Mouse (Mus musculus) embryonic facial prominence, embryonic 12.5 days (tissue): ENCODE results near the gene Spag4. TPM values are rescaled to one million over a fixed set of nuclear protein-coding genes. Genes with fewer than 3 reads are reported as not detected.

ENCODE experiments used
- ATAC-seq: fragments of 200-750 bp; cut with Nextera tagmentation; 2 replicates; pipeline ENCODE4 v1.8.0; 2017; ENCODE audit not compliant: insufficient number of reproducible peaks, insufficient read depth, low FRiP score, low TSS enrichment
- H3K27ac ChIP-seq: fragments of 300-500 bp; sonication (generic); 2 replicates; pipeline ENCODE4 v1.5.1; 2016; ENCODE audit warnings: mild to moderate bottlenecking
- H3K27me3 ChIP-seq: fragments of 300-500 bp; sonication (generic); 2 replicates; pipeline ENCODE4 v1.6.1; 2016; ENCODE audit warnings: mild to moderate bottlenecking, moderate library complexity
- H3K36me3 ChIP-seq: fragments of 300-500 bp; sonication (generic); 2 replicates; pipeline ENCODE4 v1.6.1; 2016; ENCODE audit warnings: mild to moderate bottlenecking
- H3K4me1 ChIP-seq: fragments of 300-500 bp; sonication (generic); 2 replicates; pipeline ENCODE4 v1.6.1; 2016
- H3K4me2 ChIP-seq: fragments of 300-500 bp; sonication (generic); replicated peaks from 2 replicates; pipeline ENCODE4 v1.6.1; 2016; ENCODE audit warnings: mild to moderate bottlenecking, moderate library complexity
- H3K4me3 ChIP-seq: fragments of 300-500 bp; sonication (generic); 2 replicates; pipeline ENCODE4 v1.5.1; 2016; ENCODE audit warnings: mild to moderate bottlenecking
- H3K9ac ChIP-seq: fragments of 300-500 bp; sonication (generic); 2 replicates; pipeline ENCODE4 v1.6.1; 2016; ENCODE audit warnings: mild to moderate bottlenecking, moderate library complexity
- H3K9me3 ChIP-seq: fragments of 300-500 bp; sonication (generic); 2 replicates; pipeline ENCODE4 v1.6.1; 2016; ENCODE audit warnings: mild to moderate bottlenecking, moderate library complexity
- WGBS: fragments of 180-500 bp; shearing (Covaris S2); methylation state at CpG from one replicate; pipeline ENCODE4 v1.1.7; 2016; 5-methylcytosine and 5-hydroxymethylcytosine counted together
- polyA plus RNA-seq: library from polyadenylated mRNA; unstranded; fragments of >200 nt; fragmentation: Nextera tagmentation; extraction: Ambion mirVana; gene quantifications from 2 replicates; pipeline ENCODE4 v1.2.1, GENCODE M21; 2016

Spag4 gene
- polyA plus RNA-seq: 6.0 and 6.9 TPM in 2 replicates

- peaks cover 11% of the 10 kb centered on the region for H3K4me1 ChIP-seq
- H3K27ac ChIP-seq: peak within 1 kb of the TSS; percentile 75
- under 1% methylated on average over 81 of the region's 81 CpGs for WGBS
- peak within 1 kb of the TSS; percentile 65 for H3K4me3 ChIP-seq
- no peaks in the 10 kb centered on the region for H3K9me3 ChIP-seq
- ATAC-seq: peak; percentile 74
- H3K4me2 ChIP-seq: peak within 1 kb of the TSS; percentile 93
- H3K9ac ChIP-seq: peak within 1 kb of the TSS; percentile 71
- peaks cover 24% of the 10 kb centered on the region for H3K36me3 ChIP-seq
- H3K27me3 ChIP-seq: no peaks in the 10 kb centered on the region
These were observed at the start of gene Spag4 for GRCm38 (mm10) chr2:156065099-156066041. Spag4 (plus strand) TSS chr2:156065175.

GRCm38 (mm10) chr2:156018106-156018505, 46.9 kb upstream of the Spag4 start:
- H3K4me1 ChIP-seq: no peaks in the 10 kb centered on the region
- H3K36me3 ChIP-seq: peaks cover 64% of the 10 kb centered on the region
- H3K27ac ChIP-seq: no peak overlapping the region
- no peak overlapping the region for H3K9ac ChIP-seq
- H3K9me3 ChIP-seq: no peaks in the 10 kb centered on the region
- 92% methylated on average over 3 of the region's 3 CpGs for WGBS
- H3K4me2 ChIP-seq: no peak overlapping the region
- no peak for ATAC-seq
- H3K27me3 ChIP-seq: no peaks in the 10 kb centered on the region
- no peak overlapping the region for H3K4me3 ChIP-seq

GRCm38 (mm10) chr2:156021219-156021618, 43.8 kb upstream of the Spag4 start:
- no peak overlapping the region; the same call in 1 of the 2 replicates for H3K9ac ChIP-seq
- no peak overlapping the region for H3K4me3 ChIP-seq
- H3K4me2 ChIP-seq: no peak overlapping the region
- 85% methylated on average over 8 of the region's 8 CpGs for WGBS
- no peak overlapping the region for H3K27ac ChIP-seq
- H3K27me3 ChIP-seq: no peaks in the 10 kb centered on the region
- no peaks in the 10 kb centered on the region for H3K9me3 ChIP-seq
- H3K4me1 ChIP-seq: no peaks in the 10 kb centered on the region
- ATAC-seq: no peak
- H3K36me3 ChIP-seq: peaks cover 33% of the 10 kb centered on the region

DNA sequence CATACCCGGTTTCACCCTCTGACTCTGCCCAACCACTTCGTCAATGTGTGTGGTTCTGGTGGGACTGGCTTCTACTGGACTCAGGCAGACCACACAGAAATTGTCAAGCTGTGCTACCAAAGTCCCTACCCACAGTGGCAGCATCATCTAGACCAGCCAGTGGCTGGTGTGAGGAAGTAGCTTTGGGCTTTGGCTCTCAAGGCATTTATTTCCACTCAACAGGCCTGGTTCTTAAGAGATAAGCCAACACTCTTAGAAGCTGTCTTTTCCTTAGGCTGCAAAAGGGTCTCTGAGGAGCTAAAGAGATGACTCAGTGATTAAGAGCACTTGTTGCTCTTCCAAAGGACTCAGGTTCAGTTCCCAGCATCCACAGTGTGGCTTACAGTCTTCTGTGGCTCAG, 43.2 kb upstream of the Spag4 start:
- H3K4me2 ChIP-seq: no peak overlapping the region
- no peak for ATAC-seq
- H3K9ac ChIP-seq: no peak overlapping the region
- no peaks in the 10 kb centered on the region for H3K27me3 ChIP-seq
- H3K4me1 ChIP-seq: no peaks in the 10 kb centered on the region
- H3K27ac ChIP-seq: no peak overlapping the region
- peaks cover 27% of the 10 kb centered on the region for H3K36me3 ChIP-seq
- H3K4me3 ChIP-seq: no peak overlapping the region
- no peaks in the 10 kb centered on the region for H3K9me3 ChIP-seq
- WGBS: 83% methylated on average over 2 of the region's 2 CpGs

- H3K4me2 ChIP-seq: no peak overlapping the region
- H3K4me1 ChIP-seq: no peaks in the 10 kb centered on the region
- H3K9me3 ChIP-seq: no peaks in the 10 kb centered on the region
- no peak overlapping the region for H3K4me3 ChIP-seq
- no peak for ATAC-seq
- no peaks in the 10 kb centered on the region for H3K36me3 ChIP-seq
- no peaks in the 10 kb centered on the region for H3K27me3 ChIP-seq
- no peak overlapping the region for H3K9ac ChIP-seq
- H3K27ac ChIP-seq: no peak overlapping the region
These were observed 39.5 kb upstream of the Spag4 start for GRCm38 (mm10) chr2:156025482-156025881.

- H3K9me3 ChIP-seq: no peaks in the 10 kb centered on the region
- H3K4me3 ChIP-seq: no peak overlapping the region
- H3K4me1 ChIP-seq: no peaks in the 10 kb centered on the region
- WGBS: 89% methylated on average over 3 of the region's 3 CpGs
- H3K27me3 ChIP-seq: no peaks in the 10 kb centered on the region
- H3K4me2 ChIP-seq: no peak overlapping the region
- no peak overlapping the region for H3K9ac ChIP-seq
- H3K27ac ChIP-seq: no peak overlapping the region
- ATAC-seq: no peak
- no peaks in the 10 kb centered on the region for H3K36me3 ChIP-seq
These were observed 25.6 kb upstream of the Spag4 start for GRCm38 (mm10) chr2:156039390-156039789.

DNA sequence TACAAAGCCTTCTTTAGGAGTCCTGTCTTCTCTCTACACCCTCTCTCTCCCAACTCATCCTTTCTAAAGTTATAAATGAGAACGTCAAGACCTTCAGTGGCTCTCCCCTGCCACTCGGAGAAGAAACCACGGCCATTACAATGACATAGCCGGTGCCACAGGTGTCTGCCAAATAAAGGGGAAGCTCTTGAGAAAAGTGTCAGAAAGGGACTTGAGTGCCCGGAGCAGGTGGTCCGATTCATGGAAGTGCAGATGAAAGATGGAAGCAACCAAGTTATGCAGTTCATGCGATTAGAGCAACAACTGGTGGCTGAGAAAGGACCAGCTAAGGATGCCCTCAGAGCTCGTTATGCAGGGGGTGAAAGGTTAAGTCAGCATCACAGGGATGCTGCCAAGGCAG, 22.1 kb upstream of the Spag4 start:
- Histone ChIP-seq H3K27me3 (peaks cover 9% of the 10 kb centered on the region; the same call in 1 of the 2 replicates), H3K36me3 (no peaks in the 10 kb centered on the region), H3K9me3 (no peaks in the 10 kb centered on the region), H3K27ac (no peak overlapping the region), H3K4me2 (no peak overlapping the region), H3K9ac (no peak overlapping the region), H3K4me1 (no peaks in the 10 kb centered on the region), H3K4me3 (no peak overlapping the region)
- no peak for ATAC-seq
- 85% methylated on average over 8 of the region's 8 CpGs for WGBS

- Histone ChIP-seq H3K36me3 (no peaks in the 10 kb centered on the region), H3K4me3 (no peak overlapping the region), H3K4me1 (no peaks in the 10 kb centered on the region), H3K9ac (no peak overlapping the region), H3K9me3 (no peaks in the 10 kb centered on the region), H3K27me3 (peaks cover 9% of the 10 kb centered on the region; the same call in 1 of the 2 replicates), H3K27ac (no peak overlapping the region), H3K4me2 (peak overlapping the region; percentile 14)
- WGBS: 7% methylated on average over 19 of the region's 19 CpGs
- ATAC-seq: no peak
These were observed 17.0 kb upstream of the Spag4 start for GRCm38 (mm10) chr2:156047929-156048328.

GRCm38 (mm10) chr2:156052816-156053215, 12.2 kb upstream of the Spag4 start, which contains the start of gene Fer1l4:
Fer1l4 (minus strand) TSS chr2:156052947.
- Histone ChIP-seq H3K9ac (no peak within 1 kb of the TSS), H3K36me3 (no peaks in the 10 kb centered on the region), H3K4me1 (no peaks in the 10 kb centered on the region), H3K27ac (no peak within 1 kb of the TSS), H3K4me2 (no peak within 1 kb of the TSS), H3K9me3 (no peaks in the 10 kb centered on the region), H3K27me3 (no peaks in the 10 kb centered on the region), H3K4me3 (no peak within 1 kb of the TSS)
- WGBS: 82% methylated on average over 9 of the region's 9 CpGs
- ATAC-seq: no peak

- WGBS: 24% methylated on average over 10 of the region's 10 CpGs
- peaks cover 31% of the 10 kb centered on the region for H3K36me3 ChIP-seq
- no peak overlapping the region for H3K27ac ChIP-seq
- peak overlapping the region; percentile 65 for H3K4me3 ChIP-seq
- no peaks in the 10 kb centered on the region for H3K9me3 ChIP-seq
- peak overlapping the region; percentile 93 for H3K4me2 ChIP-seq
- H3K9ac ChIP-seq: peak overlapping the region; percentile 71
- peak; percentile 7; the same call in 1 of the 2 replicates for ATAC-seq
- H3K27me3 ChIP-seq: no peaks in the 10 kb centered on the region
- peaks cover 11% of the 10 kb centered on the region for H3K4me1 ChIP-seq
These were observed 1.2 kb downstream of the Spag4 start for GRCm38 (mm10) chr2:156066126-156066525.

- no peak for ATAC-seq
- peaks cover 11% of the 10 kb centered on the region for H3K4me1 ChIP-seq
- no peaks in the 10 kb centered on the region for H3K27me3 ChIP-seq
- H3K36me3 ChIP-seq: peaks cover 47% of the 10 kb centered on the region
- no peak overlapping the region for H3K4me2 ChIP-seq
- no peaks in the 10 kb centered on the region for H3K9me3 ChIP-seq
- 96% methylated on average over 10 of the region's 10 CpGs for WGBS
- no peak overlapping the region for H3K9ac ChIP-seq
- no peak overlapping the region for H3K27ac ChIP-seq
- H3K4me3 ChIP-seq: no peak overlapping the region
These were observed 2.9 kb downstream of the Spag4 start for GRCm38 (mm10) chr2:156067916-156068315.

GRCm38 (mm10) chr2:156071236-156071635, 6.3 kb downstream of the Spag4 start:
- Histone ChIP-seq H3K27me3 (no peaks in the 10 kb centered on the region), H3K4me2 (no peak overlapping the region), H3K9me3 (no peaks in the 10 kb centered on the region), H3K4me3 (no peak overlapping the region), H3K36me3 (peaks cover 81% of the 10 kb centered on the region), H3K4me1 (peaks cover 5% of the 10 kb centered on the region), H3K27ac (no peak overlapping the region), H3K9ac (no peak overlapping the region)
- 94% methylated on average over 10 of the region's 10 CpGs for WGBS
- ATAC-seq: no peak
